Mouse (Mus musculus) lung, postnatal 0 days (tissue): Measurements from ENCODE around the gene Dazap2.

Experiments used
- CTCF ChIP-seq: IDR thresholded peaks from 2 replicates; pipeline ENCODE4 v1.5.1; 2016; ENCODE audit warnings: antibody characterized with exemption, mild to moderate bottlenecking
- EP300 ChIP-seq: IDR thresholded peaks from 2 replicates; pipeline ENCODE4 v1.6.1; 2016; ENCODE audit warnings: antibody characterized with exemption, mild to moderate bottlenecking, control low read depth

DNA sequence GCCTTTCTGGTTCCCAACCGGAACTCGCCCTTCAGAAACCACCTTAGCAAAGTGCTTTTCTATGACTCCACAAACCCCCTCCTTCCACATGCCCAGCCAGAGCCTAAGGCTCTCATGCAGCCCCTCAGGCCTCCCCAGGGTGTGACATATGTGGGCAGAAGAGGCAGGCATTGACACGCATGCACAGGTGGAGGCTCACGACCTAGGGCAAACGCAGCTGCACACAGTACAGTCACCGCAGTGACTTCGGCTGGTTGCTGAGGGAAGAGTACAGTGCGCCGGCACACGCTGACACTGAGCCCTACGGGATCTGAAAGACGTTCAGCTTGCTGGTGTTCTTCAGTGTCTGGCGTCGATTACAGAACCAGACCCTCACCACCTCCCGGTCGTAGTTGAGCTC is 37.2 kb upstream of the Dazap2 start:
- TF ChIP-seq CTCF (no peak), EP300 (no peak)
